Mouse (Mus musculus): ENCODE data around the gene Rtcb. TPM values are rescaled to one million over a fixed set of nuclear protein-coding genes. Genes with fewer than 3 reads are reported as not detected.

Gene Rtcb
- polyA plus RNA-seq, 1 experiment from 2014 or later, result 110 TPM

DNA sequence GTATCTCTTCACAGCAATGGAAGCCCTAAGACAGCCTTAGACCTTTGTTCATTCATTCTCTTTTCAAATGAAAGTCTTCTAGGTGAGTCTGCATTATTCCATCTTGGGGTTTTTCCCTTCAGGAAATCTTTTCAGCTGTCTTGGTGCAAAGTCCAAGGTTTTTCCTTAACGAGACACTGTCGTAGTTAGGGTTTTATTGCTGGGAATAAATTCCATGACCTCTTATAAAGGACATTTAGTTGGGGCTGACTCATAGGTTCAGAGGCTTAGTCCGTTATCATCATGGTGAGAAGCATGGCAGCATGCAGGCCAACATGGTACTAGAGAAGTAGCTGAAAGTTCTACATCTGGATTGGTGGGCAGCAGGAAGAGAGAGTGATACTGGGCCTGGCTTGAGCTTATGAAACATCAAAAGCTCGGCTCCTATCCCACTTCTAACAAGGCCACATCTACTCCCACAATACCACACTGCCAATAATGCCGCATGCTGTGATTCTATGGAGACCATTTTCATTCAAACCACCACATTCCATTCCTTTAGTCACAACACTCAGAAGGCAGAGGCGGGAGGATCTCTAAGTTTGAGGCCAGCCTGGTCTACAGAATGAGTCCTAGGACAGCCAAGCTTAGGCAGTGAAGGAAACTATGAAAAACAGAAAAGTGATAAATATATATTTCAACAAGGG lies 21.2 kb downstream of the Rtcb start:
- Histone ChIP-seq H3K4me2 (no peak overlapping the region), H3K27ac (no peak overlapping the region), H3K4me1 (replicated peaks) (no peaks in the 10 kb centered on the region), H3K9ac (no peak overlapping the region), H3K9me3 (replicated peaks) (no peaks in the 10 kb centered on the region), H3K36me3 (peaks cover 56% of the 10 kb centered on the region), H3K27me3 (no peaks in the 10 kb centered on the region), H3K4me3 (no peak overlapping the region)
- no peak for ATAC-seq (replicated peaks; ENCODE audit: insufficient number of reproducible peaks, insufficient read depth, low FRiP score, low read depth)
- 96% methylated on average over 6 of the region's 6 CpGs for WGBS

DNA sequence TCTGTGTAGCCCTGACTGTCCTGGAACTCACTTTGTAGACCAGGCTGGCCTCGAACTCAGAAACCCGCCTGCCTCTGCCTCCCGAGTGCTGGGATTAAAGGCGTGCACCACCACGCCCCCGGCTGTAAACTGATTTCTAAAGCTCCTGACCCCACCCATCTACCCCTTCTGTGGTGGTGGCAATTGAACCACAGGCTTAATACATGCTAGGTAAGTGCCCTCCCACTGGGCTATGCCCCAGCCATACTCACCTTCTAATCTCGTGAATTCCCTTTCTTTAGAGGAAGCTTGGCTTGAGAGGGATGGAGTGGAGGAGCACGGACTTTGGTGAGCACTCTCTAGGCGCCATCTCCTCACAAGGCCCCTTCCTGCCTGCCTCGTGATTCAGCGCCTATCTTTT lies 27.7 kb downstream of the Rtcb start:
- H3K9ac ChIP-seq, result no peak overlapping the region
- H3K4me1 ChIP-seq (replicated peaks), result peaks cover 16% of the 10 kb centered on the region
- H3K36me3 ChIP-seq, result no peaks in the 10 kb centered on the region
- no peak overlapping the region for H3K4me2 ChIP-seq
- ATAC-seq (replicated peaks; ENCODE audit: insufficient number of reproducible peaks, insufficient read depth, low FRiP score, low read depth), result no peak
- H3K27me3 ChIP-seq, result peaks cover 24% of the 10 kb centered on the region
- no peak overlapping the region for H3K4me3 ChIP-seq
- no peaks in the 10 kb centered on the region for H3K9me3 ChIP-seq (replicated peaks)
- no peak overlapping the region for H3K27ac ChIP-seq
- 85% methylated on average over 11 of the region's 11 CpGs for WGBS

DNA sequence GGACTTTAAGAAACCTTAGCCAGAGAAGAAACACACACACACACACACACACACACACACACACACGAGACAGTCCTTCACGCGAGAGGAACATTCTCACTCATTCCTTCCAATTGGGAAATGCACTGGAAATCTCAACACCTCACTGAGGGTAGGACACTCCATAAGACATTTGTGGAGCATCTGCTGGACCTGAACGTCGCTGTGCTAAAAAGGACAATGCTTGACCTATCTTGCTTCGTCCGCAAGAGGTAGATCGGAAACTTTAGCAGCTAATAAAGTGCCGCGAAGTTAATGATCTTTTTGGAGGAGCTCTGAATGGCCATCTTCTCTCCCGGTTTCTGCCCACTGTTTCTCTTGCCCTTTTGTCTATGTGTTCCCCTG lies 28.4 kb downstream of the Rtcb start:
- no peak overlapping the region for H3K27ac ChIP-seq
- H3K4me2 ChIP-seq, result peak overlapping the region; percentile 95
- ATAC-seq (replicated peaks; ENCODE audit: insufficient number of reproducible peaks, insufficient read depth, low FRiP score, low read depth), result no peak
- H3K4me1 ChIP-seq (replicated peaks), result peaks cover 16% of the 10 kb centered on the region
- H3K9ac ChIP-seq, result no peak overlapping the region
- WGBS, result 56% methylated on average over 11 of the region's 11 CpGs
- H3K4me3 ChIP-seq, result no peak overlapping the region
- H3K36me3 ChIP-seq, result no peaks in the 10 kb centered on the region
- no peaks in the 10 kb centered on the region for H3K9me3 ChIP-seq (replicated peaks)
- H3K27me3 ChIP-seq, result peaks cover 24% of the 10 kb centered on the region

DNA sequence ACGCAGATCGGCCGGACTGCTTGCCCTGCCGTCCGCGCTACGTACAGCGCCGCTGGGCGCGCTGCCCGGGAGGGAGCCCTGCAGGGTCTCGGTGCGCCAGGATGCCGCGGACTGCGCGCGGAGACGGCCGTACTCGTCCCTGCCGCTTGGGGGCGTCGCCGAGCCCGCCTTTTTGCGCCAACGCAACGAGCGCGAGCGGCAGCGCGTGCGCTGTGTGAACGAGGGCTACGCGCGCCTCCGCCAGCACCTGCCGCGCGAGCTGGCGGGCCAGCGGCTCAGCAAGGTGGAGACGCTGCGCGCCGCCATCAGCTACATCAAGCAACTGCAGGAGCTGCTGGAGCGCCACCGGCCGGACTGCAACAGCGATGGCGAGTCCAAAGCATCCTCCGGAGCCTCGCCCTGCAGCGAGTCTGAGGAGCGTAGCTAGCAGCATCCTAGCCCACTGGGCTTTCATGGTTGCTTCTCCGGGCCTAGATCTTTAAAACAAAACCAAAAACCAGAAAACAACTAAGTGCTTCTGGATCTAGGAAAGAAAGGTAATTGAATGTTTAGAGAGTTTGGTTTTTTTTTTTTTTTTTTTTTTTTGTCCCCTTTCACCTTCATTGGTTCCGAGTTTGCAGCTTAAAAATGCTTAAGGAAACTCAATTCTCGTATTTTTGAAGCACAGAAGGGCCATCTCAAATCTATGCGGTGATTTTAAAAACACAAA lies 29.0 kb downstream of the Rtcb start:
- 0 out of 2 replicates have a peak, but pooled peaks have one; percentile 39 for ATAC-seq (replicated peaks; ENCODE audit: insufficient number of reproducible peaks, insufficient read depth, low FRiP score, low read depth)
- Histone ChIP-seq H3K36me3 (no peaks in the 10 kb centered on the region), H3K27me3 (peaks cover 24% of the 10 kb centered on the region), H3K4me2 (peak overlapping the region; percentile 95), H3K4me3 (peak overlapping the region; percentile 57), H3K9me3 (replicated peaks) (no peaks in the 10 kb centered on the region), H3K27ac (no peak overlapping the region), H3K9ac (peak overlapping the region; percentile 11; the same call in 1 of the 2 replicates), H3K4me1 (replicated peaks) (peaks cover 16% of the 10 kb centered on the region)
- WGBS, result 1% methylated on average over 63 of the region's 63 CpGs

DNA sequence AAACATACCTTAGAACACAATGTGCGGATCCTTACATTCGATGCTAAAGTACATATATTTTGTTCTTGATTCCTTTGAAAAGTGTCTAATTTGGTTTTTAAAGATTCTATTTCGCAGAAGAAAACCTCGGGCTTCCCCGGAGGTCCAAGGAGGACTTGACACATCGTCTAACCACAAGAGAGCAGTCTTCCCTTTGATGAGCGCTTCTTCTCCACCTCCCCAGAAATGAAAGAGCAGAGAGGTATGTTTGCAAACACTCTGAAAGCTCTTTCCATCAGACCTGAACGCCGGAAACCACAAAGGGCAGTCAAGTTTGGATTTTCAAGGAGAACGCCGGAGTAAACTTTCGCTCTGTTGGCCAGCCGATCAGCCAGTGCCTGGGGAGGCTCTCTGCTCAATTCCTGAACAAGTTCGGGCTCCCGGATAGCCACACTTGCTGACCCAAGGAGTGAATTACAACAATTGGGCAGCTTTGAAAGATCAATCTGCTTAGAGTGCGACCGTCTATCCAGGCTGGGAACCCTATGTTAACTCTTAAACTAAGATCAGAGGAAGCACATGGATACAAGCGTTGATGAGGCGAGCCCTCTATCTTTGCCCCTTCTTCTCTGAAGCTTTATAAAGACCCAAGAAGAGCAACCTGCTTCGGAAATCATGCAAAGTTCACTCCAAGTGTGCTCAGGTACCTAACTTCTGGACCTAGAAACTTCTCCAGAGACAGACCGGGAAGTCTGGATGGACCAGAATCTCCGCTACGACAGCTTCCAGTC lies 29.8 kb downstream of the Rtcb start, which contains the start of gene Ascl4:
Gene Ascl4, plus strand, starts transcription at position 6 of the 770 bp plus-strand sequence.
- peak within 1 kb of the TSS; percentile 26; the same call in 1 of the 2 replicates for H3K9ac ChIP-seq
- no peak for ATAC-seq (replicated peaks; ENCODE audit: insufficient number of reproducible peaks, insufficient read depth, low FRiP score, low read depth)
- WGBS, result 2% methylated on average over 23 of the region's 23 CpGs
- peak within 1 kb of the TSS; percentile 57 for H3K4me3 ChIP-seq
- H3K36me3 ChIP-seq, result no peaks in the 10 kb centered on the region
- no peak within 1 kb of the TSS for H3K27ac ChIP-seq
- no peaks in the 10 kb centered on the region for H3K9me3 ChIP-seq (replicated peaks)
- H3K4me1 ChIP-seq (replicated peaks), result peaks cover 16% of the 10 kb centered on the region
- peaks cover 24% of the 10 kb centered on the region for H3K27me3 ChIP-seq
- H3K4me2 ChIP-seq, result peak within 1 kb of the TSS; percentile 95

DNA sequence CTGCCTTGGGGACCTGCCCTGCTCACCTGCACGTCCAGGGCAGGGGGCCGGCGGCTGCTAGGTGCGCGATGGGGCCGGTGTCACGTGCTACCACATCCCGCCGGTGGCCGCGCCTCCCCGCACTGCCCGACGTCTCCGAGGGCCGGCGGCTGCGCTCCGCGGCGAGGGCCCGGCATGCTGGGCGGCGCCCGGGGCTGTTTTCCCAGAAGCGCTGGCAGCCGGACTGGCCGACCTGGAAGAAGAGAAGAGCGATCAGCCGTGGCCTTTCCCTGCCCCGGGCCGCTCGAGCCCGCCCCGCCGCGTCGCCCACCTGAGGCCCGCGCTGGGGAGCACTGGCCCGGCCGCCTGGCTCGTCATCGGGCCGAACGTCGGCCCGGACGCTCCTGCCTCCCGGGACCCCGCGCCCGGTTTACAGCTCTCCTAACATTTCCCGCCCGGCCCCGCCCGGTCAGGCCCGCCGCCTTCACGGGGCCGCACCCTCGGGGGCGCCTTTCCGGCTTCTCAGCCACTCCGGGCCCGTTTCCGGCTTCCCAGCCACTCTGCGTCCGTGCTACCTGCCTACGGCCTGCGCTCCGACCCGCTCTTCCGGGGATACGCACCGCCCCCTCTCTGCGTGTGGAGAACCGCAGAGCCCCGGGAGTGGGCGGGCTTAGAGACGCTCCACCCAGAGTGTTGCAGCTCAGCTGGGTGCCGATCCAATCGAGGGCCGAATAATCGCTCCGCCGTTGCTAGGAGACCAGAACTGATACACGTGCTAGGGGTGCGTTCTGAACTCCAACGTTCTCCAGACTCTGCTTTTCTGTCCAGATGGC lies 40.9 kb downstream of the Rtcb start, which contains the start of gene Prdm4:
Gene Prdm4, minus strand, starts transcription at position 645 of the 812 bp plus-strand sequence.
- Histone ChIP-seq H3K27ac (peak within 1 kb of the TSS; percentile 90), H3K4me1 (replicated peaks) (peaks cover 9% of the 10 kb centered on the region), H3K9me3 (replicated peaks) (no peaks in the 10 kb centered on the region), H3K27me3 (peaks cover 13% of the 10 kb centered on the region), H3K36me3 (peaks cover 23% of the 10 kb centered on the region), H3K4me3 (peak within 1 kb of the TSS; percentile 99), H3K4me2 (peak within 1 kb of the TSS; percentile 88), H3K9ac (peak within 1 kb of the TSS; percentile 95)
- under 1% methylated on average over 90 of the region's 90 CpGs for WGBS
- peak; percentile 99 for ATAC-seq (replicated peaks; ENCODE audit: insufficient number of reproducible peaks, insufficient read depth, low FRiP score, low read depth)

Other genes starting within 250 kb of the Rtcb start
- 37.5 and 44.3 TPM in 2 replicates for gene Pwp1, start 128.3 kb downstream of the Rtcb start, polyA plus RNA-seq (2015; fragmentation: Nextera tagmentation; extraction: Ambion mirVana)
- 7.9 and 10.3 TPM in 2 replicates for gene Prdm4, start 40.7 kb downstream of the Rtcb start, polyA plus RNA-seq (2015; fragmentation: Nextera tagmentation; extraction: Ambion mirVana)
- gene Ascl4, start 30.1 kb downstream of the Rtcb start, polyA plus RNA-seq (2015; fragmentation: Nextera tagmentation; extraction: Ambion mirVana), result not detected in 2 replicates
- gene Bpifc, start 54.1 kb upstream of the Rtcb start, polyA plus RNA-seq (2015; fragmentation: Nextera tagmentation; extraction: Ambion mirVana), result 0.24 TPM in 1 of 2 replicates, not detected in the other
- 18.2 and 23.7 TPM in 2 replicates for gene Fbxo7, start 64.1 kb upstream of the Rtcb start, polyA plus RNA-seq (2015; fragmentation: Nextera tagmentation; extraction: Ambion mirVana)